Mouse (Mus musculus): ENCODE measurements around the gene Atp6v0e2. TPM values are rescaled to one million over a fixed set of nuclear protein-coding genes. Genes with fewer than 3 reads are reported as not detected.
A peak's percentile ranks its signal among the peaks of the same experiment; 100 is the strongest.

The Atp6v0e2 gene
- total RNA-seq, 2 experiments from 2014 or later = 39.4 to 51.3 TPM

GRCm38 (mm10) chr6:48568036-48568984 lies 30.9 kb downstream of the Atp6v0e2 start:
- intact Hi-C loops (cut with DNase I) = no loop called here
- DNase-seq = peak; percentile 51 to 54

- intact Hi-C loops (cut with DNase I) = no loop called here
- DNase-seq = no peak
Measured at GRCm38 (mm10) chr6:48569065-48569807, 31.8 kb downstream of the Atp6v0e2 start.

- no peak for DNase-seq
- intact Hi-C loops (cut with DNase I) = no loop called here
Measured at GRCm38 (mm10) chr6:48572014-48572413, 34.6 kb downstream of the Atp6v0e2 start.

DNA sequence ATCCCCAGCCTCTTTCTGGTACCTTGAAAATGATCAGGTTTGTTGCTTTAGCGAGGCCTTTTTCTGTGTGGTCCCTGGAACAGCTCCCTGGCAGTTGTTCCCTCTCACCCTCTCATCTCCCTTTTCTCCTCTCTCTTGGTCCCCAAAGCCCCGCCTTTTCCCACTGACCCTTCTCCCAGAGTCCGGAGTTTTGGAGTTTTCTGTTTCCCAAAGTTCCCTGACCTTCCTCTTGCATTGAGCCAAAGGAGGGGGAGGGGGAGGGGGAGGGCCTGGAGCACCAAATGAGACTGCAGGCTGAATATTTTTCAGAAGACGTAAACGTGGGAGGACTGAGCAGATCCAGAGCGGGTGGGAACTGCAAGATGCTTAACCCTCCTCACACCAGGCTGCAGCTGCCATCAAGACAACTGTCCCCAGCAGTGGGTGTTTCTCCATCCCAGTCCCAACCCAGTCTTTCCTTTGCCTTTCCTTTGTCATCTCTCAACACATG lies 35.2 kb downstream of the Atp6v0e2 start, which contains the start of gene Rarres2:
Rarres2 (minus strand) TSS at position 218 of the 490 bp plus-strand sequence.
- peak in 1 of 2 experiments; percentile 52 for DNase-seq
- intact Hi-C loops (cut with DNase I) = no loop called here

- intact Hi-C loops (cut with DNase I) = no loop called here
- DNase-seq = no peak
Measured at GRCm38 (mm10) chr6:48573280-48573679, 35.9 kb downstream of the Atp6v0e2 start.

GRCm38 (mm10) chr6:48573981-48574380 lies 36.6 kb downstream of the Atp6v0e2 start:
- DNase-seq = no peak
- intact Hi-C loops (cut with DNase I) = no loop called here

- intact Hi-C loops (cut with DNase I) = no loop called here
- DNase-seq = no peak
Measured at GRCm38 (mm10) chr6:48578736-48579135, 41.3 kb downstream of the Atp6v0e2 start.

DNA sequence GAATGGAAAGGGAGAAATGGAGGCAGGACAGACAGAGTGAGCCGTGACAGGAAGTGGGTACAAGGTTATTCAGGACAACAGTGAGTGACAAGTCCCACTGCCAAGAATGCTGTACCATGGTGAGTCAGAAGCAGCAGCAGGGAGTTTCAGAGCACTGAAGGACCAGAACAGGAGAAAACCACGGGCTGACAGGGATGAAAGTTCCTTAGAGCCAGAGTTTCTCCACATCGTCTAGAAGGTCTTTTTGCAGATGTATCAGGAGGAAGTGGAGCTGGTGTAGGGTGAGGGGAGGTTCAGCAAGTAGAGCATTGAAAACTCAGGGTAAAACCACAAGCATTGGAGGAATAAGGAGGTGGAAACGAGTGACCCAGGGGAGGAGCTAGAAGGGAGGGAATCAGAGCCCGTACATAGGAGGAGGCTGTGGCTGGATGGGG lies 41.8 kb downstream of the Atp6v0e2 start:
- intact Hi-C loops (cut with DNase I) = no loop called here
- DNase-seq = no peak

DNA sequence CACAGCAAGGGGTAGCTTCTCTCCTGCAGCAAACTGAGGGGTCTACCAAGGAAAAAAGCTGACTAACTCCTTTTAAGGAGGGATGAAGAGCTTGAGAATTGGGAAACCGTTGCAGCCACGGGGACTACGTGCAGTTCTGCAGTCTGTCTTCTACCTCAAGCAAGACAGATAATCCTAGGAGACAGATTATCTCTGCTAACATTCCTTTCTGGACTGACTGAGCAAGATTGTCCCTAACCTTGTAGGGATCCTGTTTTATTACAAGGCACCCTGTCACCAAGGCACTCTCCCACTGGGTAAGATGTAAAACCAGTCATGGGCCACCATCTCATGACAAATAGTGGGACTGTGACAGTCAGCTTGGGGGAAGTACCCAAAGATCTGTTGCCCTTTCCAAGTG lies 43.8 kb downstream of the Atp6v0e2 start:
- no peak for DNase-seq
- intact Hi-C loops (cut with DNase I) = no loop called here

DNA sequence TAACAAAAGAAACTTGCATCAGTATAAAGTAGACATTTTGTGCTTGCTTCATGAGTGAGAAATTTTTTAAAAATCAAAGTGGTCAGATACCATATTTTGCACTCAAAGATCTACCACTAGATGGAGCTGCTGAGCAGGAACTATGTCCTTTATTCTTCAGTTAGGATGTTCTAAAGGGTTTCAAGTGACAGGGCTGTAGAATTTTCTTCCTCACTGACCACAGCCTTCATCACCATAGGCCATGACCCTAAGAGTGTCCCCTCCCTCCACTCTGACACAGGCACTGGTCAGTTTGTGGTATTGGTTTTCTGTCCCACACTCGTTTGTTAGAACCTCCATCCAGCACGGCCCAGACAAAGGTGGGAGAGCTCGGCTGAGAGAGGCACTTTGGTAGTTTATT lies 44.6 kb downstream of the Atp6v0e2 start:
- no peak for DNase-seq
- intact Hi-C loops (cut with DNase I) = loop anchor here (2.0 kb wide), 1 partner anchor 61 kb away; no protein-coding TSS in a partner anchor

- no peak for DNase-seq
- intact Hi-C loops (cut with DNase I) = loop anchor here (5.0 kb wide), 1 partner anchor 43 kb away; no protein-coding TSS in a partner anchor
Measured at GRCm38 (mm10) chr6:48589194-48589750, 51.9 kb downstream of the Atp6v0e2 start, which contains the start of gene Gm45021. TSS of gene Gm45021 (plus strand) at chr6:48589610.

Other genes with a start within 250 kb of the Atp6v0e2 start
- 10 to 100 TPM; 13.7 to 16.2 TPM for gene Krba1, start 142.0 kb upstream of the Atp6v0e2 start, total RNA-seq (2021)
- 10 to 100 TPM; 38.3 to 42.4 TPM for gene Zfp467, start 91.8 kb upstream of the Atp6v0e2 start, total RNA-seq (2021)
- under 1 TPM; 0.39 to 0.54 TPM for gene Sspo, start 89.4 kb upstream of the Atp6v0e2 start, total RNA-seq (2021)
- 10 to 100 TPM; 13.9 to 17.1 TPM for gene Lrrc61, start 17.2 kb downstream of the Atp6v0e2 start, total RNA-seq (2021)
- 10 to 100 TPM; 15.5 to 19.0 TPM for gene Rarres2, start 35.2 kb downstream of the Atp6v0e2 start, total RNA-seq (2021)
- not detected for gene Gm45021, start 52.0 kb downstream of the Atp6v0e2 start, total RNA-seq (2021)
- 10 to 100 TPM; 19.4 to 29.3 TPM for gene Repin1, start 56.3 kb downstream of the Atp6v0e2 start, total RNA-seq (2021)
- gene Gm44965, start 56.3 kb downstream of the Atp6v0e2 start, total RNA-seq (2021) = 1 to 10 TPM in 1 of 2 experiments, not detected in 1; 2.1 TPM
- gene Zfp775, start 64.4 kb downstream of the Atp6v0e2 start, total RNA-seq (2021) = 1 to 10 TPM; 5.9 to 6.4 TPM
- gene AI854703, start 89.1 kb downstream of the Atp6v0e2 start, total RNA-seq (2021) = under 1 TPM; 0.25 to 0.48 TPM
- 1 to 10 TPM; 1.9 to 2.8 TPM for gene Gimap8, start 109.6 kb downstream of the Atp6v0e2 start, total RNA-seq (2021)
- gene Gimap9, start 138.5 kb downstream of the Atp6v0e2 start, total RNA-seq (2021) = 1 to 10 TPM in 1 of 2 experiments, under 1 TPM in 1; 0.94 to 2.1 TPM
- 1 to 10 TPM; 4.1 to 6.5 TPM for gene Gimap4, start 146.9 kb downstream of the Atp6v0e2 start, total RNA-seq (2021)
- 10 to 100 TPM in 1 of 2 experiments, 1 to 10 TPM in 1; 9.0 to 13.0 TPM for gene Gimap6, start 170.6 kb downstream of the Atp6v0e2 start, total RNA-seq (2021)
- not detected for gene Gm28053, start 181.0 kb downstream of the Atp6v0e2 start, total RNA-seq (2021)
- not detected for gene Gimap7, start 181.0 kb downstream of the Atp6v0e2 start, total RNA-seq (2021)
- 1 to 10 TPM; 3.0 to 3.4 TPM for gene Gimap1, start 201.4 kb downstream of the Atp6v0e2 start, total RNA-seq (2021)
- 1 to 10 TPM; 1.7 to 2.1 TPM for gene Gimap5, start 208.6 kb downstream of the Atp6v0e2 start, total RNA-seq (2021)
- gene Gimap3, start 233.2 kb downstream of the Atp6v0e2 start, total RNA-seq (2021) = not detected